Mouse (Mus musculus) embryonic fibroblast, embryonic 13.5 days (primary cell): ENCODE measurements around the gene Tmem235.

Experiments used
- CTCF ChIP-seq: IDR thresholded peaks from 2 replicates; pipeline ENCODE4 v1.5.1; 2011; ENCODE audit warnings: mild to moderate bottlenecking, control low read depth, low read length, moderate library complexity, borderline replicate concordance; ENCODE audit not compliant: insufficient read depth
- POLR2A ChIP-seq: IDR thresholded peaks from 2 replicates; pipeline ENCODE4 v1.6.1; 2011; ENCODE audit warnings: low read depth, mild to moderate bottlenecking, control low read depth, low read length, moderate library complexity

- TF ChIP-seq POLR2A (peak; percentile 72), CTCF (no peak)
Observed at GRCm38 (mm10) chr11:117872861-117873608, 12.5 kb downstream of the Tmem235 start, which contains the start of gene Tha1.
